ENCODE assay signal across 17 mouse cellular contexts in the genomic region with DNA sequence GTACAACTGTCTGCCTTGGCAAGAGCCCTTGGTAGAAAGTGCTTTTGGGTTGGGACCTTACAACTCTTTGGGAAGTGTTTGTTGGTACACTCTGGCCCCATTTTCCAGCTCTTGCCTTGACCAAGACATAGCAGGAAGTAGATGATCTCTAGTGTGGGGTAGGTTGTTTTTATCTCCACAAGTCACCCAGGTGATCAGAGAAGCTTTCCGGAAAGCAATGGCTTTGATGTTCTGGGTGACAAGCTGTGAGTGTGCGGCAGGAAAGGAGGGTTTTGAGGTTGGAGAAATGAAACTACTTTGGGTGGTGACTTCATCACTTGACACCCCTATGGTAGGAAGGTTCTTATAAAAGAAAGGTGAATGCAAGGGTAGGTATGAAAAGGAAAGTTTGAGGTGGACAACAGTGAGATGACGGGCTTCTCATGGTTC.
A peak's percentile ranks its signal among the peaks of the same experiment; 100 is the strongest.
DNase-seq lines count a peak whose midpoint lies in the region; ATAC-seq and TF ChIP-seq lines count a peak whose summit lies in the region.
"Had no signal": no experiment of that assay in that cellular context is flagged by ENCODE, and none has a peak within 500 bp of the region (broad histone marks: within the 10 kb centered on the region; RNA-seq: fewer than 3 reads in every experiment).

No protein-coding gene starts in this region.

- H3K4me1 ChIP-seq in small intestine, adult 2 months (ENCODE audit: control insufficient read depth, insufficient read depth, insufficient read length, low read length), result peaks cover 3% of the 10 kb centered on the region; the same call in 1 of the 2 replicates
- H3K4me1 ChIP-seq: lung, embryonic 15.5 days; midbrain, embryonic 10.5 days; neural tube, embryonic 12.5 days had no signal

- peak; percentile 79 for ATAC-seq in inflammation-experienced regulatory T-cells, adult 6 months
- ATAC-seq: intestine, embryonic 16.5 days had no signal

- 85% methylated on average over 3 of the region's 3 CpGs for WGBS in small intestine, adult 2 months

- no peak for TF ChIP-seq CTCF in small intestine, adult 2 months (IDR thresholded peaks at IDR 0.05; ENCODE audit: extremely low read depth, insufficient read length, insufficient replicate concordance, low read depth, low read length)

- DNase-seq in lung, postnatal 36 days, result peak; percentile 33
- DNase-seq in lung, adult 18-20 months, result no peak
- peak; percentile 60 to 72 for DNase-seq in thymus, postnatal 36 days
- no peak for DNase-seq in left cerebral cortex, adult 11 months (ENCODE audit: low spot score)
- DNase-seq in yolk sac, embryonic 10.5 days (ENCODE audit: low spot score), result no peak
- DNase-seq in retina, embryonic 14.5 days (ENCODE audit: low spot score), result no peak
- DNase-seq: cerebellum, adult 9-10 months; embryo, embryonic 11 days; gastrocnemius, postnatal 14 days; kidney, postnatal 14 days had no signal

- TF ChIP-seq POLR2A in small intestine, adult 2 months (IDR thresholded peaks at IDR 0.05; ENCODE audit: low read depth, low read length), result no peak

- H3K27ac ChIP-seq in small intestine, adult 2 months (ENCODE audit: insufficient read depth, low read depth, low read length), result peak overlapping the region; percentile 14; the same call in 1 of the 2 replicates
- H3K27ac ChIP-seq: heart, embryonic 13.5 days; lung, embryonic 15.5 days; midbrain, embryonic 10.5 days; neural tube, embryonic 12.5 days had no signal

- no peaks in the 10 kb centered on the region for H3K36me3 ChIP-seq in small intestine, adult 2 months (ENCODE audit: control insufficient read depth, insufficient read depth, low read length)
- H3K36me3 ChIP-seq: heart, embryonic 13.5 days; lung, embryonic 15.5 days; midbrain, embryonic 10.5 days; neural tube, embryonic 12.5 days had no signal

- no peak overlapping the region for H3K4me3 ChIP-seq in small intestine, adult 2 months (ENCODE audit: low read depth, low read length)
- H3K4me3 ChIP-seq: heart, embryonic 13.5 days; lung, embryonic 15.5 days; midbrain, embryonic 10.5 days; neural tube, embryonic 12.5 days had no signal

- H3K27me3 ChIP-seq in small intestine, adult 2 months (ENCODE audit: control insufficient read depth, insufficient read depth, low read length), result no peaks in the 10 kb centered on the region
- H3K27me3 ChIP-seq: heart, embryonic 13.5 days; lung, embryonic 15.5 days; neural tube, embryonic 12.5 days had no signal

Comparison
In these comparisons a context has a peak if more than half of its experiments do, and no peak if none do; other contexts are left out.
1. DNase-seq: peak in lung, postnatal 36 days (single experiment) and thymus, postnatal 36 days (2 of 2); none in lung, adult 18-20 months (0 of 2), left cerebral cortex, adult 11 months (single experiment), yolk sac, embryonic 10.5 days (single experiment) and retina, embryonic 14.5 days (single experiment).